Mouse (Mus musculus) testis, adult 2 months (tissue): ENCODE measurements around the gene Gm12800.
"Not testable (repeated sequence)": the region's sequence is repeated elsewhere in the genome, so short reads cannot be mapped to it uniquely, and the experiment has no call there.

ENCODE experiments used
- CTCF ChIP-seq: fragments of 200-500 bp; IDR thresholded peaks from 2 replicates; pipeline ENCODE4 v1.5.1; 2012; ENCODE audit warnings: low read depth, mild to moderate bottlenecking, inconsistent platforms, low read length, moderate library complexity; ENCODE audit not compliant: control insufficient read depth, insufficient read depth, insufficient replicate concordance
- POLR2A ChIP-seq: fragments of 200-500 bp; IDR thresholded peaks from 2 replicates; pipeline ENCODE4 v1.6.1; 2012; ENCODE audit warnings: low read depth, mild to moderate bottlenecking, inconsistent platforms, low read length, moderate library complexity; ENCODE audit not compliant: control insufficient read depth

DNA sequence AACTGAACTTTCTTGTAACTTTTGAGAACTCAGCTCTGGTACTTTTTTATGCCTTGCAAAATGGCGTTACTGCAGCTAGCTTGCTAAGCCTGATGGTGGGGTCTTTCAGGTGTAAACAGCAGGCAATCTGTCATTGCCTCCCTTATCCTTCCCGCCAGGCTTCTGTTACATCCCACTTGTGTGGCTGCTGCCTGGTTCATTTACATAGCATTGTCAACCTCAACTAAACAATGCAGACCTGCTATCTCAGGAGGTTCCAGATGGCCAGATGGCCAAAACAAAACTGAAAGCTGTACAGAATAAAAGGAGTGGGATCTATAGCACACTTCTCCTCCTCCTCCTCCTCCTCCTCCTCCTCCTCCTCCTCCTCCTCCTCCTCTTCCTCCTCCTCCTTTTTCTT lies 36.9 kb upstream of the Gm12800 start:
- TF ChIP-seq CTCF, POLR2A: not testable (repeated sequence)
